Mouse (Mus musculus) embryonic stem cell, embryonic (primary cell): ENCODE data around the gene Gm49673.
"Not testable (repeated sequence)": the region's sequence is repeated elsewhere in the genome, so short reads cannot be mapped to it uniquely, and the experiment has no call there.

Source experiments
- CTCF ChIA-PET, 4 experiments: fragments of 300-600 bp in 2 of 4; fragments of 350-600 bp in 2 of 4; sonication (Branson Sonifier 250); formaldehyde crosslinking; loops; one replicate each; lab custom pipeline; 2022; ENCODE audit warnings: inconsistent platforms in 2 of 4; lab: Charles Lee
- POLR2A ChIA-PET, 4 experiments: fragments of 300-600 bp in 2 of 4; fragments of 350-600 bp in 2 of 4; sonication (Branson Sonifier 250); formaldehyde crosslinking; loops; one replicate each; lab custom pipeline; 2022; ENCODE audit warnings: antibody characterized with exemption in 4 of 4, inconsistent platforms in 1 of 4; lab: Charles Lee

Gene Gm49673

GRCm38 (mm10) chr17:8143802-8144673, 3.5 kb downstream of the Gm49673 start:
- CTCF ChIA-PET: not testable (repeated sequence)
- POLR2A ChIA-PET: interaction anchor here in 1 of 4 experiments (0.6 kb wide), 1 partner anchor 1162 kb away, joined by 3 read pairs; no protein-coding TSS in a partner anchor

GRCm38 (mm10) chr17:8140210-8140609, 7.4 kb downstream of the Gm49673 start:
- CTCF ChIA-PET: not testable (repeated sequence)
- POLR2A ChIA-PET: interaction anchor here in 1 of 4 experiments (0.6 kb wide), 1 partner anchor 209 kb away, joined by 3 read pairs; no protein-coding TSS in a partner anchor

- POLR2A ChIA-PET, CTCF ChIA-PET: not testable (repeated sequence)
Observed at GRCm38 (mm10) chr17:8138116-8138515, 9.5 kb downstream of the Gm49673 start.

- CTCF ChIA-PET, POLR2A ChIA-PET: not testable (repeated sequence)
Observed at GRCm38 (mm10) chr17:8130849-8131248, 16.7 kb downstream of the Gm49673 start.

- POLR2A ChIA-PET, CTCF ChIA-PET: not testable (repeated sequence)
Observed at GRCm38 (mm10) chr17:8129578-8129977, 18.0 kb downstream of the Gm49673 start.

GRCm38 (mm10) chr17:8128326-8128993, 19.1 kb downstream of the Gm49673 start:
- CTCF ChIA-PET: not testable (repeated sequence)

GRCm38 (mm10) chr17:8124586-8124985, 23.0 kb downstream of the Gm49673 start:
- POLR2A ChIA-PET, CTCF ChIA-PET: not testable (repeated sequence)

More at GRCm38 (mm10) chr17:8128326-8128993, 19.1 kb downstream of the Gm49673 start:
- POLR2A ChIA-PET: not testable (repeated sequence)

GRCm38 (mm10) chr17:8122974-8123373, 24.6 kb downstream of the Gm49673 start:
- CTCF ChIA-PET, POLR2A ChIA-PET: not testable (repeated sequence)

GRCm38 (mm10) chr17:8116928-8117327, 30.7 kb downstream of the Gm49673 start:
- POLR2A ChIA-PET, CTCF ChIA-PET: not testable (repeated sequence)

GRCm38 (mm10) chr17:8116378-8116777, 31.2 kb downstream of the Gm49673 start:
- CTCF ChIA-PET, POLR2A ChIA-PET: not testable (repeated sequence)

- CTCF ChIA-PET, POLR2A ChIA-PET: not testable (repeated sequence)
Observed at GRCm38 (mm10) chr17:8112199-8112598, 35.4 kb downstream of the Gm49673 start.

- CTCF ChIA-PET, POLR2A ChIA-PET: not testable (repeated sequence)
Observed at GRCm38 (mm10) chr17:8101297-8101609, 46.3 kb downstream of the Gm49673 start.

- POLR2A ChIA-PET, CTCF ChIA-PET: not testable (repeated sequence)
Observed at GRCm38 (mm10) chr17:8100405-8101296, 46.9 kb downstream of the Gm49673 start.

GRCm38 (mm10) chr17:8096199-8096598, 51.4 kb downstream of the Gm49673 start:
- POLR2A ChIA-PET, CTCF ChIA-PET: not testable (repeated sequence)

GRCm38 (mm10) chr17:8095653-8096052, 51.9 kb downstream of the Gm49673 start:
- POLR2A ChIA-PET, CTCF ChIA-PET: not testable (repeated sequence)

- CTCF ChIA-PET, POLR2A ChIA-PET: not testable (repeated sequence)
Observed at GRCm38 (mm10) chr17:8092537-8093526, 54.8 kb downstream of the Gm49673 start.

GRCm38 (mm10) chr17:8091320-8091719, 56.3 kb downstream of the Gm49673 start:
- POLR2A ChIA-PET, CTCF ChIA-PET: not testable (repeated sequence)

GRCm38 (mm10) chr17:8069847-8070246, 77.7 kb downstream of the Gm49673 start:
- POLR2A ChIA-PET, CTCF ChIA-PET: not testable (repeated sequence)
